Mouse (Mus musculus) stomach, embryonic 16.5 days (tissue): ENCODE measurements around the gene Hoxa9. TPM values are rescaled to one million over a fixed set of nuclear protein-coding genes. Genes with fewer than 3 reads are reported as not detected.

Source experiments
- ATAC-seq: fragments of 200-750 bp; cut with Nextera tagmentation; 2 replicates; pipeline ENCODE4 v1.8.0; 2017; ENCODE audit warnings: moderate number of reproducible peaks, moderate TSS enrichment; ENCODE audit not compliant: insufficient read depth, low FRiP score
- H3K27ac ChIP-seq: fragments of 300-500 bp; sonication (generic); 2 replicates; pipeline ENCODE4 v1.5.1; 2014; ENCODE audit warnings: low read length
- H3K27me3 ChIP-seq: fragments of 300-500 bp; sonication (generic); 2 replicates; pipeline ENCODE4 v1.6.1; 2014; ENCODE audit warnings: low read length, control low read depth, mixed read lengths; ENCODE audit not compliant: control insufficient read depth, insufficient read depth
- H3K36me3 ChIP-seq: fragments of 300-500 bp; sonication (generic); 2 replicates; pipeline ENCODE4 v1.6.1; 2014; ENCODE audit warnings: low read length; ENCODE audit not compliant: control insufficient read depth, insufficient read depth
- H3K4me1 ChIP-seq: fragments of 300-500 bp; sonication (generic); 2 replicates; pipeline ENCODE4 v1.6.1; 2014; ENCODE audit warnings: low read length, control low read depth, mixed read lengths; ENCODE audit not compliant: control insufficient read depth, insufficient read depth
- H3K4me2 ChIP-seq: fragments of 300-500 bp; sonication (generic); 2 replicates; pipeline ENCODE4 v1.6.1; 2014; ENCODE audit warnings: low read depth, low read length, mixed read lengths
- H3K4me3 ChIP-seq: fragments of 300-500 bp; sonication (generic); replicated peaks from 2 replicates; pipeline ENCODE4 v1.5.1; 2014; ENCODE audit warnings: mild to moderate bottlenecking, low read length
- H3K9ac ChIP-seq: fragments of 300-500 bp; sonication (generic); 2 replicates; pipeline ENCODE4 v1.6.1; 2014; ENCODE audit warnings: low read length
- H3K9me3 ChIP-seq: fragments of 300-500 bp; sonication (generic); replicated peaks from 2 replicates; pipeline ENCODE4 v1.6.1; 2016; ENCODE audit warnings: low read length, control low read depth; ENCODE audit not compliant: control insufficient read depth
- WGBS: fragments of 180-500 bp; shearing (Covaris S2); extraction: QIAGEN DNeasy Blood & Tissue Kit; methylation state at CpG from one replicate; pipeline ENCODE4 v1.1.7; 2014; 5-methylcytosine and 5-hydroxymethylcytosine counted together
- polyA plus RNA-seq: library from polyadenylated mRNA; unstranded; fragments of >200 nt; fragmentation: Nextera tagmentation; extraction: Ambion mirVana; gene quantifications from 2 replicates; pipeline ENCODE4 v1.2.1, GENCODE M21; 2015

The Hoxa9 gene
- polyA plus RNA-seq, 1 experiment from 2014 or later = 0.50 TPM

DNA sequence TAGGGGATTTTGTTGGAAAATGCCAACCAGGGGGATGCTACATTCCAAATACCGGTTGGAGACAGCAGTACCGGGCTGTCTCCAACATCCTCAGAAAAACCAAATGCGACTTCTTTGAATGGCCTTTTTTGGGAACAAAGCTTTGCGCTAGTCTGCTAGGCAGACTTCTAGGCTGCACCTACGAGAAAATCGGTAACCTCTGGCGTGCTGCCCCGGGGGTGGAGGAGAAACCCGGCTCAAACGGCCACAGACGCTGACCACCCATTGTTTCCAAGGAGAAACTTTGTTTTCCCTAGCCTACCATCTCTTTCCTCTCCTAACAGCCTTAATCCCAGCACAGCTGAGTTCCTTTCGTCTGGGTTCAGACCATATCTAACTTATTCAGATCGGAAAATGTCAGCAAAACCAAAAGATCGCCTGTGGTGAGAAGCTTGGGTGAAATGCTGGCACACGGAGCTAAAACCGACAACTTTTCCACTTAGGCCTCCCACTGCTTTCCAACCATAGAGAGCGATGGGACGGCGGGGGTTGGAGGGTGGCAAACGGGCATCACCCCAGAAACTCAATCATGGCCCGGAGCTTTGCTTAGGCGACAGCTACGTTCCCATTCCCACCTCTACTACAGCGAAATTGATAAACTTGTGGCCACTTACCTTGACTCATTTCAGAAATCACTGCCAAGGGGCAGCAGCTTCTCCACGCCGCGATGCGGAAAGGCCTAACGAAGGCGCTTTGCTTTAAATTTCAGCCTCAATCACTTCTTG lies 8.9 kb upstream of the Hoxa9 start:
- WGBS = 2% methylated on average over 30 of the region's 30 CpGs
- no peak overlapping the region for H3K9ac ChIP-seq
- peaks cover 4% of the 10 kb centered on the region; the same call in 1 of the 2 replicates for H3K4me1 ChIP-seq
- H3K4me2 ChIP-seq = peak overlapping the region; percentile 30
- no peak overlapping the region for H3K27ac ChIP-seq
- ATAC-seq = no peak
- peaks cover 94% of the 10 kb centered on the region for H3K27me3 ChIP-seq
- H3K36me3 ChIP-seq = no peaks in the 10 kb centered on the region
- H3K9me3 ChIP-seq = no peaks in the 10 kb centered on the region
- peak overlapping the region; percentile 19 for H3K4me3 ChIP-seq

DNA sequence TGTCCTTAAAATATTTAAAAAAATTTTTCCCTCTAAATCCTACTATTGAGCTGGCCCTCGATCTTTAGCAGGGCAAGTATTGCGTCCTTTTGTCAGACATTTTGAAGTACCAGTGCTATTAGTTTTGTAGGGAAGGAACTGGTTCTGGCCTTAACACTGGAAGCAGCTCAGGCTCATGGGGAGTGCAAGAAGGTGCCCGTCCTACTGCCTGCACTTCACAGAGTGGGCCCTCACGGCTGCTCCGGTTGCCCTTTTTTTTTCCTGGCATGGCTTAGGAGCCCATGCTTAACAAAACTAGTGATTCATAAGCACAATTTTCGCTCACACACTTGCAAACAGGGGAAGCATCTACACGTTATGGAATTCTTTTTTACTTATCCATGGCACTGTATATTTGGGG lies 8.1 kb upstream of the Hoxa9 start:
- Histone ChIP-seq H3K9ac (no peak overlapping the region), H3K27me3 (peaks cover 93% of the 10 kb centered on the region), H3K36me3 (no peaks in the 10 kb centered on the region), H3K4me1 (peaks cover 6% of the 10 kb centered on the region; the same call in 1 of the 2 replicates), H3K4me3 (no peak overlapping the region), H3K4me2 (no peak overlapping the region), H3K27ac (no peak overlapping the region), H3K9me3 (no peaks in the 10 kb centered on the region)
- WGBS = 3% methylated on average over 7 of the region's 7 CpGs
- no peak for ATAC-seq

DNA sequence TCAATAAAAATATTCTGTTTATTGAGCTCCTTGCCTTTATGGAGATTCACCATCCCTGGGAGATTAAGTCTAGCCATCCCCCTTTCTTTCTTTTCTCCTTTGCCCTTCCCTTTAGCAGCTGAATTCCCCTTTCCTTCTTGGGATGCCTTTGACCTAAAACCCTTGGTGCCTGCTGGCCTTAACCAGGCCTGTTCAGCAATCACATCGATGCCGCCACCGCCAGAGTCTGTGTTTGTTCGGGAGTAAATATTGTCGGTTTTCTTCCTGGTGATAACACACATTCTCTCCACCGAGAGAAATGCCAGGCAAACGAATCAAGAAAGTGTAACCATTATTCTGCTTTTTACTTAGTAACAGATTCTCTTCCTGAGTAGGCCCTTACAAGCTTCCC lies 7.3 kb upstream of the Hoxa9 start:
- H3K27ac ChIP-seq = no peak overlapping the region
- WGBS = 3% methylated on average over 7 of the region's 7 CpGs
- no peak overlapping the region for H3K4me3 ChIP-seq
- H3K9ac ChIP-seq = no peak overlapping the region
- ATAC-seq = no peak
- no peak overlapping the region for H3K4me2 ChIP-seq
- peaks cover 8% of the 10 kb centered on the region; the same call in 1 of the 2 replicates for H3K4me1 ChIP-seq
- no peaks in the 10 kb centered on the region for H3K9me3 ChIP-seq
- H3K36me3 ChIP-seq = no peaks in the 10 kb centered on the region
- H3K27me3 ChIP-seq = peaks cover 92% of the 10 kb centered on the region

DNA sequence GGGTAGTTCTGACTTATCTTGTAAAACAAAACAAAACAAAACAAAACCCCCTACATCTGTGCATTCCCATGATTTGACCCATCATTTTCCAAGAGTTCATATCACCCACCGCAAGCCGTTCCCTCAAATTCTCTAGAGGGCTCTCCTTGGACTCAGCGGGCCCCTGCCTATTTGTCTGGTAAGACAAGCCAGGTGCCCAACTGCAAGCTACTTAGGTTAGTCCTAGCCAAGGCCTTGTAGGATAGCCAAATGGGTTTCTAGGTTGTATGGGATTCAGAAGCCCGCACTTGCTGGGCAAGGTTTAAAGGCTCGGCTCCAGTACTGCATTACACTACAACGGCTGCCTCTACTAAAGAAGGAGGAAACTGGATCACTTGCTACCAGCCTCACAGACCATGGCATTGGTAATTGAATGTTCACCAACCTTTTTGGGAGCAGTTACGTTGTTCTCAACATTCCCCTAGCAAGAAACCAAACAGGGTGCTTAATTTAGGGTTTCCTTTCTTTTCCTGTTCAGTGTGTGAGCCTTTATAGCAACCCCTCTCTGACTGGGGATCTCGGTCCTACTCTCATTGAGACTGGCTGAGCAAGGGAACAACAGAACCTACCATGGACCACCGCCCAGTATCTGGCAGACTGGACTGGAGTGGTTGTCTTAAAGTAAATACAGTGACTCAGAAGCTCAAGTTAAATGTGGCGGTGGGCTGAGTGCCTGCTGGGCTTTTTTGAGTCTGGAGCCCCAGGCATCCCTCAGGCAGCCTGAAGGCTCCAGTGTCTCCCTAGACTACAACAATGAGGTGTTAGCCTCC lies 6.7 kb upstream of the Hoxa9 start:
- Histone ChIP-seq H3K4me2 (no peak overlapping the region), H3K36me3 (no peaks in the 10 kb centered on the region), H3K4me3 (no peak overlapping the region), H3K4me1 (peaks cover 8% of the 10 kb centered on the region; the same call in 1 of the 2 replicates), H3K27ac (no peak overlapping the region), H3K27me3 (peaks cover 92% of the 10 kb centered on the region), H3K9me3 (no peaks in the 10 kb centered on the region), H3K9ac (no peak overlapping the region)
- ATAC-seq = no peak
- WGBS = 10% methylated on average over 10 of the region's 10 CpGs

DNA sequence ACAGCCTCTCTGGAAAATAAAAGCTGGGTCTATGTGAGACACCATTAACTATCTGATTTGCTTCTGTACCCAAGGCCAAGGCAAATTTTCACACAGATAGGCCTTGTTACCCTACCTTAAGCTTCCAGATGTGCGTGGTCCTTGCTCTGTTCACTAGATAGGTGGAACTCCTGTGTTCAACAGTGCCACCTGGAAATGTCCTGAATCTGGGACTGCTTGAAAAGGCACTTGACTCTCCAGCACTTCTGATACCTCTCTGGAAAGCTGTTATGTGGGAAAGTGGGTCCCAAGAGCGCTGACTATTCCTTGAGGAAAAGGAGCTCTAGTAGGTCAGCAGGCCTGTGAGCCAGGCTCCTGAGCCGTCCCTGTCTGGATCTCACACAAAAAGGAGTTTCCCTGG lies 5.9 kb upstream of the Hoxa9 start:
- H3K4me2 ChIP-seq = no peak overlapping the region
- ATAC-seq = no peak
- no peak overlapping the region for H3K9ac ChIP-seq
- peaks cover 8% of the 10 kb centered on the region; the same call in 1 of the 2 replicates for H3K4me1 ChIP-seq
- WGBS = 18% methylated on average over 3 of the region's 3 CpGs
- H3K4me3 ChIP-seq = no peak overlapping the region
- H3K36me3 ChIP-seq = no peaks in the 10 kb centered on the region
- peaks cover 91% of the 10 kb centered on the region for H3K27me3 ChIP-seq
- no peak overlapping the region for H3K27ac ChIP-seq
- H3K9me3 ChIP-seq = no peaks in the 10 kb centered on the region

DNA sequence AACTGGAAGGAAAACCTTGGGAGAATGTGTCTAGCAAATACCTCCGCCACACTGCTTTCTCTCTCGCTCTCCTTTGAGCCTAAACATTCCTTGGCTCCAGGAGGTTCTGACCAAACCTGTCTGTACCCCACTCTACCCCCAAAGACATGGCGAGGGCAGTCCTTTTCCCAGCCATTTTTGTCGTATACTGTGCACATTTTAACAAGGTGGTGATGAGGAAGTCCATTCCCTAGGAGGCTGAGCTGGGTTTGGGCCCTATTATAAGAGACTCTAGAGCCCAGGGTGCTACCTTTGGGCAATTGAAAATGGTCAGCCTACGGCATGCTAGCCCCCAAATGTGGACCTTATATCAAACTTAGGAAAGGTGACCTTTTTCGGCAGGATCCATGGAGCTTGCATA lies 5.0 kb upstream of the Hoxa9 start:
- peaks cover 87% of the 10 kb centered on the region for H3K27me3 ChIP-seq
- H3K36me3 ChIP-seq = no peaks in the 10 kb centered on the region
- whole genome bisulfite sequencing = 21% methylated on average over 6 of the region's 6 CpGs
- no peak for ATAC-seq
- peaks cover 8% of the 10 kb centered on the region; the same call in 1 of the 2 replicates for H3K4me1 ChIP-seq
- no peak overlapping the region for H3K4me2 ChIP-seq
- no peak overlapping the region for H3K9ac ChIP-seq
- H3K9me3 ChIP-seq = no peaks in the 10 kb centered on the region
- H3K27ac ChIP-seq = no peak overlapping the region
- no peak overlapping the region for H3K4me3 ChIP-seq

DNA sequence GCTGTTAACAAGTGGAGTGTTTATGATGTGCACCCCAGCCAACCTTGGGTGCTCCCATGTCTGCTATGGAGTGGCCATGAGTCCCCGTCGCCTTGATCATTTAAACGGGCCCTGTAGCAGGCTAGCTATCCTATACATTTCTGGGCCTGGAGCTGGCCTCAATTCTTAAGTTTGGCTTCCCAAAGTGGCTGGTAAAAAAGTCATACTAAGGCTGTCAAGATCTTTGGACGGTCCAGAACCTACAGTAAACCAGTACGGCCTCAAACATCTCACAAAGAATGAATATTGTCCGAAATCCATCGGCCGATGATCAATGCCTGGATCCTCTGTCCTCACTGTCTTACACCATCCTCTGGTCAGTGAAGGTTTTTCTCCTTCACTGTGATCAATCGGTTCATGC lies 4.4 kb upstream of the Hoxa9 start:
- Histone ChIP-seq H3K4me2 (no peak overlapping the region), H3K4me3 (no peak overlapping the region), H3K36me3 (no peaks in the 10 kb centered on the region), H3K9ac (no peak overlapping the region), H3K4me1 (peaks cover 8% of the 10 kb centered on the region; the same call in 1 of the 2 replicates), H3K27me3 (peaks cover 87% of the 10 kb centered on the region), H3K27ac (no peak overlapping the region), H3K9me3 (no peaks in the 10 kb centered on the region)
- no peak for ATAC-seq
- WGBS = 31% methylated on average over 9 of the region's 9 CpGs

DNA sequence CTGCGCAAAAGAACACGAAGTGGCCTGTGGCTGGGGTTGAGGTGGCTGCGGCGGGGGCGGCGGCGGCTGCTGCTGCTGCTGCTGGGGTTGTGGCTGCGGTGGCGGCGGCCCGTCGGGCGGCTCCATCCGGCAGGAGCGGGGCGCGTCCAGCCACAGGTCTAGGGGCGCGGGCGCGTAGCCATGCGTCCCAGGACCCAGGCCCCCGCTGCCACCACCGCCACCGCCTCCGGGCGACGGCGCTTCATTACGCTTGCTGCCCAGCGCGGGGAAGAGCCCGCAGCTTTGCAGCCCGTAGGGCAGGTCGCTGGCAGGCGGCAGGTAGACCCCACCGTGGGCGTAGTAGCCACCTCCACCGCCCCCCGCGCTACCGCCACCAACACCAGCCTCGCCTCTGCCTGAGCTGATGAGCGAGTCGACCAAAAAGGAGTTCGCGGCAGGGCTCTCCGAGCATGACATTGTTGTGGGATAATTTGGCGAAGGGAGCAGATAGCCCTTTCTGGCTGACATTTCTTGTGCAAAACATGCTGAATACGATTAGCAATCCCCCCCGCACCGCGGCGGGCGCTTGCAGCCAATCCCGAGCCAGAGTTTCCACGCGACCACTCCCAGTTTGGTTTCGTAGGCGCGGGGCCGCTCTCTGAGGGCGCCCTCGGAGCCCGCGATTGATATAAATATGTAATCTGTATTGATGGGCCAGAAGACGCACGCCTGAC lies 3.7 kb upstream of the Hoxa9 start:
- no peak overlapping the region for H3K9ac ChIP-seq
- no peak overlapping the region for H3K27ac ChIP-seq
- peaks cover 87% of the 10 kb centered on the region for H3K27me3 ChIP-seq
- H3K4me1 ChIP-seq = peaks cover 4% of the 10 kb centered on the region; the same call in 1 of the 2 replicates
- peak overlapping the region; percentile 20; the same call in 1 of the 2 replicates for H3K4me3 ChIP-seq
- no peaks in the 10 kb centered on the region for H3K36me3 ChIP-seq
- 2% methylated on average over 68 of the region's 68 CpGs for WGBS
- no peak for ATAC-seq
- H3K4me2 ChIP-seq = 0 out of 2 replicates have a peak overlapping the region, but pooled peaks have one; percentile 4
- H3K9me3 ChIP-seq = no peaks in the 10 kb centered on the region
